Mouse (Mus musculus) midbrain, embryonic 15.5 days (tissue): ENCODE measurements at regions not wholly inside any gene's neighbourhood (a gene's known extent, or its start where the extent isn't known, plus 50 kb on each side); places are given as distances from the start of the nearest gene placed in this dataset.
"Not testable (repeated sequence)": the region's sequence is repeated elsewhere in the genome, so short reads cannot be mapped to it uniquely, and the experiment has no call there.

Source experiments
- ATAC-seq: fragments of 200-750 bp; cut with Nextera tagmentation; replicated peaks from 2 replicates; pipeline ENCODE4 v1.8.0; 2017; ENCODE audit warnings: moderate TSS enrichment
- H3K27ac ChIP-seq: fragments of 300-500 bp; sonication (generic); 2 replicates; pipeline ENCODE4 v1.5.1; 2015; ENCODE audit warnings: mild to moderate bottlenecking, inconsistent platforms
- H3K27me3 ChIP-seq: fragments of 300-500 bp; sonication (generic); replicated peaks from 2 replicates; pipeline ENCODE4 v1.6.1; 2015; ENCODE audit warnings: inconsistent platforms
- H3K36me3 ChIP-seq: fragments of 300-500 bp; sonication (generic); replicated peaks from 2 replicates; pipeline ENCODE4 v1.6.1; 2015; ENCODE audit warnings: inconsistent platforms
- H3K4me1 ChIP-seq: fragments of 300-500 bp; sonication (generic); 2 replicates; pipeline ENCODE4 v1.6.1; 2015; ENCODE audit warnings: inconsistent platforms
- H3K4me2 ChIP-seq: fragments of 300-500 bp; sonication (generic); 2 replicates; pipeline ENCODE4 v1.6.1; 2015; ENCODE audit warnings: inconsistent platforms, mild to moderate bottlenecking, moderate library complexity
- H3K4me3 ChIP-seq: fragments of 300-500 bp; sonication (generic); 2 replicates; pipeline ENCODE4 v1.5.1; 2015; ENCODE audit warnings: mild to moderate bottlenecking, inconsistent platforms
- H3K9ac ChIP-seq: fragments of 300-500 bp; sonication (generic); 2 replicates; pipeline ENCODE4 v1.6.1; 2015; ENCODE audit warnings: mild to moderate bottlenecking, inconsistent platforms
- H3K9me3 ChIP-seq: fragments of 300-500 bp; sonication (generic); 2 replicates; pipeline ENCODE4 v1.6.1; 2016; ENCODE audit warnings: inconsistent platforms
- WGBS: fragments of 180-500 bp; shearing (Covaris S2); methylation state at CpG from one replicate; pipeline ENCODE4 v1.1.7; 2015; ENCODE audit warnings: mixed read lengths; 5-methylcytosine and 5-hydroxymethylcytosine counted together

- not testable (repeated sequence) for H3K4me3 ChIP-seq, H3K4me1 ChIP-seq, H3K27ac ChIP-seq, H3K27me3 ChIP-seq, H3K9me3 ChIP-seq, H3K9ac ChIP-seq, H3K4me2 ChIP-seq, H3K36me3 ChIP-seq
- 89% methylated on average over 15 of the region's 15 CpGs for WGBS
- peak; percentile 49 for ATAC-seq
Measured at GRCm38 (mm10) chr13:13888847-13889246, 65.4 kb upstream of the B3galnt2 start.

- no peaks in the 10 kb centered on the region for H3K4me1 ChIP-seq
- no peaks in the 10 kb centered on the region for H3K27me3 ChIP-seq
- no peaks in the 10 kb centered on the region for H3K9me3 ChIP-seq
- peak overlapping the region; percentile 53 for H3K4me2 ChIP-seq
- H3K4me3 ChIP-seq, result peak overlapping the region; percentile 50
- ATAC-seq, result peak; percentile 99
- no peak overlapping the region for H3K27ac ChIP-seq
- H3K36me3 ChIP-seq, result no peaks in the 10 kb centered on the region
- no peak overlapping the region for H3K9ac ChIP-seq
- WGBS, result 19% methylated on average over 17 of the region's 17 CpGs
Measured at GRCm38 (mm10) chr13:13889297-13890120, 64.8 kb upstream of the B3galnt2 start.

GRCm38 (mm10) chr13:13902186-13902585 is 52.1 kb upstream of the B3galnt2 start:
- H3K4me1 ChIP-seq, H3K4me2 ChIP-seq, H3K4me3 ChIP-seq, ATAC-seq, H3K27ac ChIP-seq, H3K27me3 ChIP-seq, H3K9ac ChIP-seq, H3K9me3 ChIP-seq, H3K36me3 ChIP-seq: not testable (repeated sequence)
- WGBS, result 95% methylated on average over 16 of the region's 16 CpGs
